Mouse (Mus musculus): ENCODE measurements at regions not wholly inside any gene's neighbourhood (a gene's known extent, or its start where the extent isn't known, plus 50 kb on each side); places are given as distances from the start of the nearest gene placed in this dataset.

GRCm38 (mm10) chr14:72822231-72822615 is 112.4 kb upstream of the Fndc3a start:
- Histone ChIP-seq H3K4me3 (replicated peaks; ENCODE audit: low read length) (no peak overlapping the region), H3K9me3 (ENCODE audit: low read length) (no peaks in the 10 kb centered on the region), H3K4me1 (replicated peaks; ENCODE audit: low read depth, low read length) (no peaks in the 10 kb centered on the region), H3K36me3 (ENCODE audit: insufficient read depth, low read length) (no peaks in the 10 kb centered on the region), H3K27me3 (ENCODE audit: insufficient read depth, low read length) (no peaks in the 10 kb centered on the region)
- TF ChIP-seq NANOG (IDR thresholded peaks at IDR 0.05; ENCODE audit: borderline replicate concordance, low read length) (no peak), POU5F1 (IDR thresholded peaks at IDR 0.05; ENCODE audit: borderline replicate concordance, low read length) (no peak), CTCF (conservative IDR thresholded peaks at IDR 0.05; ENCODE audit: low read length) (no peak)

DNA sequence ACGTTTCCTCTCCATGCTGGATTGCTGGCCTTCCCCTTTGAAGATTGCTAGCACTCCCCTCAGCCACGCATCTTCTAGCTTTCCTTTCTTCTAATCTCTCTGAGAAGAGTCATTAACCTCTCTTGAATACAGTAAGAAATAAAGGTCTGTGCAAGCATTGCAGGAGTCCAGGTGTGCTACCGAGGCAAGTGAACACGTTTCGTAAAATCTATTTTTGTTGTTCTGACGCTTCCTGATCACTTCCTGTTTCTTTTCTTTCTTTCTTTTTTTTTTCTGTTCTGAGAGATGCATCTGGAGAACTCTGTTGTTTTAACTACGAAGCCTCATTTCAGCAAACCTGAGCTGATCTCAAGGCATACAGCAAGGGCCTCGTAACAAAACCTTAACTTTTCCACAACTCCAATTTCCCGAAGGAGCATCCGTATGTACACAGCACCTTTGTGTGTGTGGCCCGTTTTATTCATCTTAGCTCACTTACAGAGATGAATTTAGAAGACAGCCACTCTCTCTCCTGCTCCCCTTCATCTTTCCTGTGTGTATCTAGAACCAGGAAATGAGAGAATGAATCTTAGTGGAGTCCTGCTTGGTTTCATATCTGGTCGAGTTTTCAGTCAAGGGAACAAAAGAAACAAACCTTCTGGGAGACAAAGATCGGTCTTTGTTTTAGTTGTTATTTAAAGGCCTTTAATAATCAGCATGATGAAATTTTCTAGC is 111.9 kb upstream of the Fndc3a start:
- no peak overlapping the region for H3K4me3 ChIP-seq (replicated peaks; ENCODE audit: low read length)
- H3K36me3 ChIP-seq (ENCODE audit: insufficient read depth, low read length), result no peaks in the 10 kb centered on the region
- H3K27me3 ChIP-seq (ENCODE audit: insufficient read depth, low read length), result no peaks in the 10 kb centered on the region
- no peaks in the 10 kb centered on the region for H3K9me3 ChIP-seq (ENCODE audit: low read length)
- TF ChIP-seq CTCF (conservative IDR thresholded peaks at IDR 0.05; ENCODE audit: low read length), result no peak
- no peak for TF ChIP-seq NANOG (IDR thresholded peaks at IDR 0.05; ENCODE audit: borderline replicate concordance, low read length)
- TF ChIP-seq POU5F1 (IDR thresholded peaks at IDR 0.05; ENCODE audit: borderline replicate concordance, low read length), result no peak
- H3K4me1 ChIP-seq (replicated peaks; ENCODE audit: low read depth, low read length), result no peaks in the 10 kb centered on the region

DNA sequence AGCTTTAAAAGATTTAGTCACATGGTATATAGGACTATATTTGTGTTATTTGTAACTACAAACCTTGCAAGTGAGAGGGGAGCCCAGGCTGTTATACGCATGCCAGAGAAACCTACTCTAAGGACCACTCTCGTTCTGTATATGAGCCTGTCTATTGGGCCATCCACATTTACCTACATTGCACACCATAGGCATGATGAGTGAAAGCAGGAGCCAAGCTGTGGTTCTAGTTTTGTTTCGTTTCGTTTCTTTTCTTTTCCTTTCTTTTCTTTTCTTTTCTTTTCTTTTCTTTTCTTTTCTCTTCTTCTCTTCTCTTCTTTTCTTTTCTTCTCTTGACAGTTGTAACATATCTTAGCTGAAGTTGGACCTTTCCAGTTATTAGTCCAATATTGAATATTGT is 109.2 kb upstream of the Fndc3a start:
- H3K9me3 ChIP-seq (ENCODE audit: low read length), result no peaks in the 10 kb centered on the region
- H3K36me3 ChIP-seq (ENCODE audit: insufficient read depth, low read length), result no peaks in the 10 kb centered on the region
- TF ChIP-seq NANOG (IDR thresholded peaks at IDR 0.05; ENCODE audit: borderline replicate concordance, low read length) (no peak), CTCF (conservative IDR thresholded peaks at IDR 0.05; ENCODE audit: low read length) (no peak), POU5F1 (IDR thresholded peaks at IDR 0.05; ENCODE audit: borderline replicate concordance, low read length) (no peak)
- no peaks in the 10 kb centered on the region for H3K27me3 ChIP-seq (ENCODE audit: insufficient read depth, low read length)
- no peak overlapping the region for H3K4me3 ChIP-seq (replicated peaks; ENCODE audit: low read length)
- no peaks in the 10 kb centered on the region for H3K4me1 ChIP-seq (replicated peaks; ENCODE audit: low read depth, low read length)

DNA sequence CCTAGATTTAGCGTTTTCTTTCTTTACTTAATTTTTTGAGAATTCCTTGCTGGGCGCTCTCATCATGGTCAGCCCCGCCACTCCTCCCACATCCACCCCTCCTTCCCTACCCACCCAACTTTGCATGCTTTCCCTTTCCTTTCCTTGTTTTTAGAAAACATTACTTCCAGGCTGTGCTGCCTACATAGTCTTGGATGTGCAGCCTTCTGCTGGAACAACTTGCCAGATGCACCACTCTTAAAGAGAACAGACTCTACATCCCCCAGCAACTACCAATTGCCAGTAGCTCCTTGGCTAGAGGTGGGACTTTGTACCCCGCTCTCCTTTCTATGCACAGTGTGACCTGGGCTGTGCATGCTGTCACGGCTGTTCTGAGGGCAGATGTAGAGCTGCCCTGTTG is 108.0 kb upstream of the Fndc3a start:
- no peak for TF ChIP-seq CTCF (conservative IDR thresholded peaks at IDR 0.05; ENCODE audit: low read length)
- TF ChIP-seq NANOG (IDR thresholded peaks at IDR 0.05; ENCODE audit: borderline replicate concordance, low read length), result no peak
- no peak for TF ChIP-seq POU5F1 (IDR thresholded peaks at IDR 0.05; ENCODE audit: borderline replicate concordance, low read length)
- H3K4me1 ChIP-seq (replicated peaks; ENCODE audit: low read depth, low read length), result no peaks in the 10 kb centered on the region
- H3K4me3 ChIP-seq (replicated peaks; ENCODE audit: low read length), result no peak overlapping the region

GRCm38 (mm10) chr14:72816847-72817246 is 107.0 kb upstream of the Fndc3a start:
- TF ChIP-seq POU5F1 (IDR thresholded peaks at IDR 0.05; ENCODE audit: borderline replicate concordance, low read length), result no peak
- TF ChIP-seq CTCF (conservative IDR thresholded peaks at IDR 0.05; ENCODE audit: low read length), result no peak
- TF ChIP-seq NANOG (IDR thresholded peaks at IDR 0.05; ENCODE audit: borderline replicate concordance, low read length), result no peak
- Histone ChIP-seq H3K9me3 (ENCODE audit: low read length) (no peaks in the 10 kb centered on the region), H3K4me3 (replicated peaks; ENCODE audit: low read length) (no peak overlapping the region), H3K36me3 (ENCODE audit: insufficient read depth, low read length) (no peaks in the 10 kb centered on the region), H3K27me3 (ENCODE audit: insufficient read depth, low read length) (no peaks in the 10 kb centered on the region), H3K4me1 (replicated peaks; ENCODE audit: low read depth, low read length) (no peaks in the 10 kb centered on the region)

More for the DNA sequence above, 108.0 kb upstream of the Fndc3a start:
- Histone ChIP-seq H3K36me3 (ENCODE audit: insufficient read depth, low read length) (no peaks in the 10 kb centered on the region), H3K9me3 (ENCODE audit: low read length) (no peaks in the 10 kb centered on the region), H3K27me3 (ENCODE audit: insufficient read depth, low read length) (no peaks in the 10 kb centered on the region)

DNA sequence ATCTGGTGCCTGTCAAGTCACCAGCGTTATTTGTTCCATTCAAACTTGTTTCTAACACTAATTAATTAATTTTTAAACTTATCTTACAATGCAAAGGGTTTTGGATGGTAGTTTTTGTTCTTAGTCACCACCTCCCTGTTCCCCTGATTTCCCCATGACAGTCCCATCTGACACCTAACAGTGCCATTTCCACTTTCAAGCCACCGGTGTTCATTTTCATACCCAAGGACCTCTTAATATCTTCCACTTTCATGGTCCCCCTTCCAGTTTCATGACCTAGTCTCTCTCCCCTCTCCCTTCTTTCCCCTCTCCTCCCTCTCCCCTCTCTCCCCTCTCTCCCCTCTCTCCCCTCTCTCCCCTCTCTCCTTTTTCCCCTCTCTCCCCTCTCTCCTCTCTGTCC is 99.3 kb upstream of the Fndc3a start:
- no peaks in the 10 kb centered on the region for H3K9me3 ChIP-seq (ENCODE audit: low read length)
- TF ChIP-seq NANOG (IDR thresholded peaks at IDR 0.05; ENCODE audit: borderline replicate concordance, low read length), result no peak
- TF ChIP-seq POU5F1 (IDR thresholded peaks at IDR 0.05; ENCODE audit: borderline replicate concordance, low read length), result no peak
- TF ChIP-seq CTCF (conservative IDR thresholded peaks at IDR 0.05; ENCODE audit: low read length), result no peak

DNA sequence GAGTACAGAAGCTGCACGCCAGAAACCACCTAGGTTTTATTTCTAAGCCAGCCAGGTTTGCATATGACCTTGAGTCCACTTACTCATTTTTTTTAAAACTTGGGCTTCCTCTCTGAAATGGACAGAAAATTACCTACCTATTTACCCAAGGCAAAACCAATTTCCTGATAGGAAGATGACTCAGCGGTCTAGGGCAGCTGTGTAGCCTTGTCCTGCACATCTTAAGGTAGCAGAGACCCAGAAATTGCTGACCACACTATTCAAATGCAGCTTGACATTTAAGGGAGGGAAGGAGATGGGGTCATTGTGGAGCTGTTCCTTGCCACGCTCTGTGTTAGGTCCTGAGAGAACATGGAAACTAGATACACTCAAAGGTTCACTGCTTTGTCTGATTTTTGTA is 98.1 kb upstream of the Fndc3a start:
- H3K4me3 ChIP-seq (replicated peaks; ENCODE audit: low read length), result no peak overlapping the region
- TF ChIP-seq NANOG (IDR thresholded peaks at IDR 0.05; ENCODE audit: borderline replicate concordance, low read length) (no peak), POU5F1 (IDR thresholded peaks at IDR 0.05; ENCODE audit: borderline replicate concordance, low read length) (no peak), CTCF (conservative IDR thresholded peaks at IDR 0.05; ENCODE audit: low read length) (no peak)
- no peaks in the 10 kb centered on the region for H3K4me1 ChIP-seq (replicated peaks; ENCODE audit: low read depth, low read length)
- no peaks in the 10 kb centered on the region for H3K36me3 ChIP-seq (ENCODE audit: insufficient read depth, low read length)
- H3K9me3 ChIP-seq (ENCODE audit: low read length), result no peaks in the 10 kb centered on the region
- H3K27me3 ChIP-seq (ENCODE audit: insufficient read depth, low read length), result no peaks in the 10 kb centered on the region

More for the DNA sequence above, 99.3 kb upstream of the Fndc3a start:
- Histone ChIP-seq H3K27me3 (ENCODE audit: insufficient read depth, low read length) (no peaks in the 10 kb centered on the region), H3K4me3 (replicated peaks; ENCODE audit: low read length) (no peak overlapping the region), H3K36me3 (ENCODE audit: insufficient read depth, low read length) (no peaks in the 10 kb centered on the region), H3K4me1 (replicated peaks; ENCODE audit: low read depth, low read length) (no peaks in the 10 kb centered on the region)

DNA sequence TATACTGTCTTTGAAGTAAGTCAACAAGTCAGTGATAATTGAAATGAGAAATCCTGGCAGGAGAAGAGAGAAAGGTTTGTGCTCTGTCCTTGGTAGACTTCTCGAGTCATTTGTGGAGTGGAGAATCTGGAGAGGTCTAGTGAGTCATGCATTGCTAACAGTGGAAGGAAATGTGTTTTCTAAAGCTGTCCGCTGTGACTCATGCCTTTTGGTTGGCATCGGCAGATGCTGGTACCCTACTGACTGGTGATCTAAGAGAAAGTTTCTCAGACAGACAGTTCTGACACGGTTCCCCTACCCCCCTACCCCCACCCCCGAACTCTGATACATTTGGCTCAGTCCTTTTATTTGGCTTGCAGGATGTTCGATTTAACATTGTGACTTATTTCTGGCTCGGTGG is 97.5 kb upstream of the Fndc3a start:
- H3K4me1 ChIP-seq (replicated peaks; ENCODE audit: low read depth, low read length), result no peaks in the 10 kb centered on the region
- no peak for TF ChIP-seq NANOG (IDR thresholded peaks at IDR 0.05; ENCODE audit: borderline replicate concordance, low read length)
- no peak for TF ChIP-seq POU5F1 (IDR thresholded peaks at IDR 0.05; ENCODE audit: borderline replicate concordance, low read length)
- TF ChIP-seq CTCF (conservative IDR thresholded peaks at IDR 0.05; ENCODE audit: low read length), result no peak
- no peaks in the 10 kb centered on the region for H3K9me3 ChIP-seq (ENCODE audit: low read length)
- H3K4me3 ChIP-seq (replicated peaks; ENCODE audit: low read length), result no peak overlapping the region
- H3K36me3 ChIP-seq (ENCODE audit: insufficient read depth, low read length), result no peaks in the 10 kb centered on the region
- H3K27me3 ChIP-seq (ENCODE audit: insufficient read depth, low read length), result no peaks in the 10 kb centered on the region

DNA sequence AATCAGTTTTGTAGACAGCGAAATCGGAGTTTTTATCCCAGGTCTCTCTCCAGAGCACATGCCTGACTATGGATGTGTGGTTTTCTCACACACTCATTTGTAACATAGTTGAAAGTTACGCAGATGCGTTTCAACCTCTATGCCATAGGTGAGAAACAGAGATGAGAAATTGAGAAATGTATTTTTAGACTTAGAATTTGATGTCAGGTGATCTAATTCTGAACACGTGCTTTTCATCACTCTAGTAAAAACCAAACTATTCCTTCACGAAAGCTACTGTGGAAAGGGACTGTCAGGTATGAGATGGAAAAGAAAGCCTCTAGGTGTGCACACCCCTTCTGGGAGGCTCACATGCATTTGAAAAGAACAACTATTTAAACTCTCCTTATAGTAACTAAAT is 96.8 kb upstream of the Fndc3a start:
- TF ChIP-seq POU5F1 (IDR thresholded peaks at IDR 0.05; ENCODE audit: borderline replicate concordance, low read length) (no peak), NANOG (IDR thresholded peaks at IDR 0.05; ENCODE audit: borderline replicate concordance, low read length) (no peak), CTCF (conservative IDR thresholded peaks at IDR 0.05; ENCODE audit: low read length) (no peak)
- Histone ChIP-seq H3K27me3 (ENCODE audit: insufficient read depth, low read length) (no peaks in the 10 kb centered on the region), H3K4me3 (replicated peaks; ENCODE audit: low read length) (no peak overlapping the region), H3K4me1 (replicated peaks; ENCODE audit: low read depth, low read length) (no peaks in the 10 kb centered on the region), H3K9me3 (ENCODE audit: low read length) (no peaks in the 10 kb centered on the region), H3K36me3 (ENCODE audit: insufficient read depth, low read length) (no peaks in the 10 kb centered on the region)

Data from E14TG2a.4 (cell line).